Mouse (Mus musculus): ENCODE measurements around the gene Med4.

The Med4 gene

GRCm38 (mm10) chr14:73509765-73510423, at the start of gene Med4:
Gene Med4, plus strand, starts transcription at chr14:73510025.
- peak; percentile 97 for DNase-seq (ENCODE audit: low spot score)

- DNase-seq (ENCODE audit: low spot score) = no peak
These were observed 49.2 kb upstream of the Med4 start for GRCm38 (mm10) chr14:73460514-73461134.

- DNase-seq (ENCODE audit: low spot score) = no peak
These were observed 47.6 kb upstream of the Med4 start for GRCm38 (mm10) chr14:73462211-73462610.

- DNase-seq (ENCODE audit: low spot score) = no peak
These were observed 42.1 kb upstream of the Med4 start for GRCm38 (mm10) chr14:73467697-73468096.

- DNase-seq (ENCODE audit: low spot score) = no peak
These were observed 40.3 kb upstream of the Med4 start for GRCm38 (mm10) chr14:73469506-73469905.

GRCm38 (mm10) chr14:73470593-73470992, 39.2 kb upstream of the Med4 start:
- no peak for DNase-seq (ENCODE audit: low spot score)

- DNase-seq (ENCODE audit: low spot score) = no peak
These were observed 37.6 kb upstream of the Med4 start for GRCm38 (mm10) chr14:73472205-73472604.

- no peak for DNase-seq (ENCODE audit: low spot score)
These were observed 36.0 kb upstream of the Med4 start for GRCm38 (mm10) chr14:73473670-73474460.

GRCm38 (mm10) chr14:73474636-73475093, 35.2 kb upstream of the Med4 start:
- DNase-seq (ENCODE audit: low spot score) = no peak

GRCm38 (mm10) chr14:73475506-73475905, 34.3 kb upstream of the Med4 start:
- DNase-seq (ENCODE audit: low spot score) = no peak

- no peak for DNase-seq (ENCODE audit: low spot score)
These were observed 33.4 kb upstream of the Med4 start for GRCm38 (mm10) chr14:73476361-73476934.

GRCm38 (mm10) chr14:73477077-73477476, 32.7 kb upstream of the Med4 start:
- no peak for DNase-seq (ENCODE audit: low spot score)

GRCm38 (mm10) chr14:73478321-73478720, 31.5 kb upstream of the Med4 start:
- no peak for DNase-seq (ENCODE audit: low spot score)

- DNase-seq (ENCODE audit: low spot score) = no peak
These were observed 30.1 kb upstream of the Med4 start for GRCm38 (mm10) chr14:73479771-73480170.

- no peak for DNase-seq (ENCODE audit: low spot score)
These were observed 26.2 kb upstream of the Med4 start for GRCm38 (mm10) chr14:73483516-73484229.

GRCm38 (mm10) chr14:73484366-73485110, 25.3 kb upstream of the Med4 start:
- no peak for DNase-seq (ENCODE audit: low spot score)

GRCm38 (mm10) chr14:73486641-73487040, 23.2 kb upstream of the Med4 start:
- no peak for DNase-seq (ENCODE audit: low spot score)

GRCm38 (mm10) chr14:73493356-73493755, 16.5 kb upstream of the Med4 start:
- no peak for DNase-seq (ENCODE audit: low spot score)

GRCm38 (mm10) chr14:73494122-73494521, 15.7 kb upstream of the Med4 start:
- DNase-seq (ENCODE audit: low spot score) = no peak

GRCm38 (mm10) chr14:73495753-73496152, 14.1 kb upstream of the Med4 start:
- no peak for DNase-seq (ENCODE audit: low spot score)

GRCm38 (mm10) chr14:73501283-73501682, 8.5 kb upstream of the Med4 start:
- no peak for DNase-seq (ENCODE audit: low spot score)
